Mouse (Mus musculus) ZHBTc4 (cell line): ENCODE results near the gene C2cd4c.

ENCODE experiments used
- DNase-seq: peaks from one replicate; pipeline ENCODE4 v3.0.0-alpha.2; 2011; ENCODE audit warnings: low read depth, low spot score

The C2cd4c gene

DNA sequence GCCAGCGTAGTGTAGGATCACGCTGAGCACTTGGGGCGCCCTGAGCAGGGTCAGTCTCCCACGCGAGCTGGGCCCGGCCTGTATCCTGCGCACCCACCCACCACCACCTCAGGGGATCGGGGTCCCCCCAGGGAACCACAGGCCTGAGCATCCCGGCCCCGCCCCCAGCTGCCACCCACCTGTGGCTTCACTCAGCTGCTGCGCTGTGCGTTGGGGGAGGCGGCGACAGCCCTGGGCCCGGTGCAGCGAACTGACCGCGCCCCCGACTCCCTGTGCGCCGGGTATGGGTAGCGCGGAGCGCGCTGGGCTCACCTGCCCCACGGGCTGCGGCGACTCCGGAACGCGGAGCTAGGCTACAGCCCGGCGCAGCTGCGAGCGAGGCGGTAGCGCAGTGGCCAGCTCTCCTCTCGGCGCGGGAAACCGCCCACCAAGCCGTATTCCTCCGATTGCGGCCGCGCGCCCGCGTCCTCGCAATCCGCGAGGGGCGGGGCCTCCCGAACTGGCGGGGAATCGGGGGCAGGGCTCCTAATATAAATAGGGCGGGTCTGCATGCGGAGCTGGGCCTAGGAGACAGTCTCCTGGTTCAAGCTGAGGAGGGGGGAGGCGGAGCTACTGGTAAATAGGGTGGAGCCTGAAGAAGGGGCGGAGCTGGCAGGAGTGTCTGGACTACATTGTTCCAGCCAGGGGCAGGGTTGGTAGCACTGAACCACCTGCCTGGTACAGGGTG is at the start of gene C2cd4c:
C2cd4c (minus strand) TSS at position 448 of the 727 bp plus-strand sequence.
- DNase-seq, result peak; percentile 98

DNA sequence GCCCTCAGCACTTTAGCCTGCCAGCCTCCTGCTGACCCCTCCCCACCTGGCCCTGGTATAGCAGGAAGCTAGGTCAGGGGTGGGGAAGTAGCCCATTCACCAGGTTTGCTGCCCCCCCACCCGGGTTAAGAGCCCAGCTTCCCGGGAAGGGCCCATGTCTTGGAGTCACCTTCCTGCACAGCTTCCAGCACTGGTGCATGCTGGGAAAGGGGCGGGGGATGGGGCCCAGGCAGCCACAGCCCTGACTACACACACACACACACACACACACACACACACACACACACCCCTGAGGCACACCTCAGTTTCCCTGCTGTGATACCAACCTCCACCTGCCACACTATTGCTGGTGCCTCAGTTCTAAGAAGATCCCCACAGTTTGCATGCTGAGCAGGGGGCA is 48.0 kb upstream of the C2cd4c start:
- peak; percentile 75 for DNase-seq

GRCm38 (mm10) chr10:79660298-79660697 is 46.5 kb upstream of the C2cd4c start:
- no peak for DNase-seq

- DNase-seq, result peak; percentile 71
These were observed 45.0 kb upstream of the C2cd4c start for GRCm38 (mm10) chr10:79658829-79659228.

GRCm38 (mm10) chr10:79654946-79655395 is 41.1 kb upstream of the C2cd4c start:
- DNase-seq, result no peak

DNA sequence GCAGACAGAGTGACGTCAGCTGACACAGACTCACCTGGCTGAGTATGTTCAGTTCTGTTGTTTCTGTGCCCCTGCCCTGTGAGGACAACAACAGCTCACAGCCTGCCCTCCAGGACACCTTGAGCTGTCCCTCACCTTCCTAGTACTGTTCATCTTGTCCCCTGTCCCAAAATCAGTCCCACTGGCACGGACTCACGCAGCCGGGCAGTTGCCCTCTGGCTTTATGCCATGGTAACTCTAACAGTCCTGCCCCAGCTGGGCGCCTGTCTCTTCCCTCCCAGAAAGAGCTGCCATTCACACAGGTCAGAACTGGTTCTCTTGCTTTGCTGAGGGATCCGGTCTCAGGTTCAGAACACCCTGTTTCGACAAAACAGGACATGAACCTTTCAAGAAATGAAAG is 39.0 kb upstream of the C2cd4c start:
- DNase-seq, result no peak

GRCm38 (mm10) chr10:79649070-79649751 is 35.4 kb upstream of the C2cd4c start:
- DNase-seq, result peak; percentile 85

DNA sequence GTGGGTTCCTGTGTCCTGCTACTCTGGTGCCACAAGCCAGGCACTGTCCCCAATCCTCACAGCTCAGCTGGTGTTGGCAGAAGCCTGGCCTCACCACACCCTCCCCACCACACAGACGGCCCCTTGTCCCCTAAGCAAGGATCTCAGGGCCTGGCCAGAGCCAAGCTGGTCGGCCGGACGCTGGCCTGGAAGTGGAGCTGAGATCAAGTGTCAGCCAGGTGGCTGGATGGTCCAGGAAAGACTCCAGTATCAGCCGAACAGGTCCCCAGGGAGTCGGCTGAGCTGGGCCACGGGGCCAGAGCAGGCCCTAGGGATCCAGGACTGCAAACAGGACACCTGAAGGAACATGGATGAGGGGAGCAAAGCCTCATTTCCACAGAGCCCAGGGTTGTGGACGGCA is 31.9 kb upstream of the C2cd4c start, which contains the start of gene Odf3l2:
Odf3l2 (minus strand) TSS at position 28 of the 400 bp plus-strand sequence.
- no peak for DNase-seq

DNA sequence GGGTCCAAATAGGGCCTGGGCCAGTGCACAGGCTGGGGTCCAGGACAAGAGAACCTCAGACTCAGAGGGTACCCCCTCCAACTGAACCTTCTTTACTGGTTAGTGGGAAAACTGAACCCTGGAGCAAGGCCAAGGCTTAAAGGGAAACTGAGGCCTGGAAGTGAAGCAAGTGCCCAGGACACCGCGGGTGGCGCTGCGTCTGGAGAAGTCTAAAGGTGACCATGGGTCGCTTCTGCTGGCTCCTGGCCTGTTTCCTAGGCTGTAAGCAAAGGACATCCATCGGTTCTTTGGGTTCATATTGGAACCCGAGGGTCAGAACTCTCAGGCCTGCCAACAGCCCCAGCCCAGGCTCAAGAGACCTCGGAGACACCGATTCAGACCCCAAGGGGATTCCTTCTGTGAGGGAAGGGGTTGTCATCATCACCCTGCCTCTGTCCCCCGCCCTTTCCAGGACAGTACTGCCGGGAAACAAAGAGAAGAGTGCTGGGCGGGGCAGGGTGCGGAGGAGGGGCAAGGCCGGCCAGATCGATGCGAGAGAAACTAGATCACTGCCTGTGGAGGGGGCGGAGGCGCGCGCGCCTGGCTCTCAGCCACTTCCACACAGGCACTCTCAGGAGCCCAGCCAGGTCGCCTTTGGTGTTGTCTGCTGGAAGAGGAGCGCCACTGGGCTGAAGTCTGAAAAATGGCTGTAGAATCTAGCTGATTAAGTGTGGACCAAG is 24.8 kb upstream of the C2cd4c start:
- DNase-seq, result peak; percentile 93

DNA sequence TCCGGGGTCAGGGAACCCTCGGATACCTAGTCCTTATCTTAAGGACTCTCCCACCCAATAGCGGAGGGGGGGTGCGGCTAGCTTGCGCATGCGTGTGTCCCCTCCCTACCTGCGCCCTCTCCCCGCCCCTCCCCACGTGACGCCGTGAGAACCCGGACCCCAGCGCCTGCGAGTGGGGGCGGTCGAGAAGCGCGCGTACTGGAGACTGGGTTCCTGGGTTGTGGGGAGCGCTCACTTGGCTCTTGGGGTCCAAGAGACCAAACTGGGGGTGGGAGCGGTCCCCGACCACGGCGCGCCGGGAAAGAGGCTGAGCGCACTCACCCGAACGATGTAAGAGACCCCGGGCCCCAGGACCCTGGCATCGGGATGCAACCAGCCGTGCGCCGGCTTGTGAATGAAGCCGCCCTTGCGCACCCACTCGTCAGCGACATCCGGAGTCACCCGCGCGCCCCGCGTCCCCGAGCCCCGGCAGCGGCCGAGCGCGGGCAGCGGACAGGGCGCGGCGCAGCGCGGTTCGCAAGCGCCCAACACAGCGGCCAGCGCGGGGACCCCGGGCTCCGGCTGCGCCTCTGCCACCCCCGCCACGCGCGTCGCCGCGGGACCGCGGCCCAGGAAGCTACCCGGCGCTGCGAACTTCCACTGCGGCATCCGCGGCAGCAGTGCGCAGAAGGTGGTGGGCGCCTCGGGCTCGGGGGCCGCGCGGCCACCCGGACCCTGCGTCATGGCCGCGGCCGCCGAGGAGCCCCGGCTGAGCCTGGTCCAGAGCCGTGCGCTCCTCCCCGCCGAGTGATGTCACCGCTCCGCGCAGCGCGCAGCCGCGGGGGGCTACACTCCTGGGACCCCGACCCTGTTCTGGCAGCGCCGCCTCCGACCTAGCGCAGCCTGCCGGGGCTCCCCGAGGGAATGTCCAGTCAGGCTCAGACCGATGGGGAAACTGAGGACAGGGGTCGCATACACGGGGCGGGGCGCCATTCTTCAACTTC is 23.6 kb upstream of the C2cd4c start, which contains the start of gene Shc2:
Shc2 (minus strand) TSS at position 791 of the 983 bp plus-strand sequence.
- peak; percentile 84 for DNase-seq

DNA sequence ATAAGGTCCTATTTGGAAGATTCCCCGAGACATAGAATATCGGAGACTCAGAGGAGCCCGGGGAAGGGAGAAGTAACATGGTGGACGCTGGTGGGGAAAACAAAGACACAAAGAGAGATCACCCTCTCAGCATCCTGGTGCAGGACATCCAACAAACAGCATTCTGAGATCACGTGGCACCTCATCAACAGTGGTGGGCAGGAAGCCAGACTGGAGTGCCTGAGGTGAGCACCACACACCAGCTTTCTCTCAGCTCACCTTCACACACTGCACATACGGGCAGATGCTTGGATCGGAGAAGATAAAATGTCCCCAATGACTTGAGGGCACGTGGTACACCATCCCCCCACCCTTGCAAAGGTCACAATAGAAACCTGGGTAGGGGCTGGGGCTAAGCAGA is 22.5 kb upstream of the C2cd4c start:
- no peak for DNase-seq

DNA sequence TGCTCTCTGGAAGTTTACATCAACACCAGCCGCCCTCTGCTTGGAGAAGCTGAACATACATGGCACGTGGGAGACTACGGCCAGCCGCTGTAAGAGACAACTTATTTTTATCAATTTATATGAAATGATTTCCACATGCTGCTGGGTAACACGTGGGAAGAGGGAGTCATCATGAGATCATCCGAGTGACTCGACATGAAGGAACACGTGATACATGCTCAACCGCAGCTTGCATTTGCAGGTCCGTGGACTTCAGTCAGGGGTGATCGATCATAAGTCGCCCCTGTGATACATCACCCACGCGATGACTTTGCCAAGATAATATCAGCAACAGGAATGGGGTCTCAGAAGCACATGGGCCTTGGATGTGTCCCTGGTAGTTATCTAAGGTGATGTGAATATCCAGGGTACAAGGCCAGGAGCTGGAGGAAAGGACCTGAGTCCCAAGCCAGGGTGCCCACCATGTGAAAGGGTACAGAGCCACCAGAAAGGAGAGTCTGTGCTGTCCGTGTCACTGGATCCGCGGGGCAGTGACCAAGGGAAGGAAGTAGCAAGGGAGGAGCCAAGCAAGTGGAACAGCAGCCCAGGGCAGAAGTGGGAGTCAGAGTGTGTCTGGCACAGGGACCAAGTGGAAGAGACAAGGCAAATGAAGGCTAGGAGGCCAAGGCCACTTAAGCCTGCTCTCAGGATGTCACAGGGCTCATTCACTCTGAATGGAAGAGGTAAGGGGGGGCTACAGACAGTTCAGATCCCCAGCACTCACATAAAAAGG is 19.4 kb upstream of the C2cd4c start:
- DNase-seq, result no peak

DNA sequence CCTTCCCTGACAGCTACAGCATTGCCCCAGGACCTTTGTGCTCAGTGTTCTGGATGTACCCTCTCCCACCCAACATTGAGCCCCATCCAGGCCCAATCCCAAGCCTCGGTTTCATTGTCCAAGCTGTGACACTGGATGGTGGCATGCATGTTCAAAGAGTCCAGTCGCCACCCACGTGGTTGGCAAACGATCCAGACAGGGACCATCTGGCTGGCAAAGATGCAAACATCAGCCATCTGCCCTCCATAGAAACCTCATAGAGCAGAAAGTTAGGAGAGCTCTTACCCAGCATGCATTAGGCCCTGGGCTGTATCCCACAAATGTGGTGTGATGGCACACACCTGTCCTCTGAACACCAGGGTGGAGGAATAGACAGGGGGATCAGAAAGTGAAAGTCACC is 17.6 kb upstream of the C2cd4c start:
- DNase-seq, result no peak

DNA sequence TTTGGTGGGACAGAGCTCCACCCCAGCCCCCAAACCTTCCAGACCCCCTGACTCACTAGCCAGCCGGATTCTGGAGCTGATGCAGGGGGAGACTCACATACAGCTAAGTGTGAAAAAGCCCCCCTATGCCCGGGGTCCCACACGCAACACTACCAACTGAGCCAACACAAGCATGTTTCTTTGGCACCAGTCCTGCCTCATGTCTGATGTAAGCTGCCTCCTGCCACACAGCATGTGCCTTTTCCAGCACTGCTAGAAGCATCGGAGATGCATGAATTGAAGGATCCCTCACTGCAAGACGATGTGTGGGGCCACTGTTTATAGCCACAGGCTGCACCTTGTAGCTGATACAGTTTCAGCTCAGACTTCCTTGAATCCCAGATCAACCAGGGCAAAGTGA is 14.6 kb upstream of the C2cd4c start:
- no peak for DNase-seq

DNA sequence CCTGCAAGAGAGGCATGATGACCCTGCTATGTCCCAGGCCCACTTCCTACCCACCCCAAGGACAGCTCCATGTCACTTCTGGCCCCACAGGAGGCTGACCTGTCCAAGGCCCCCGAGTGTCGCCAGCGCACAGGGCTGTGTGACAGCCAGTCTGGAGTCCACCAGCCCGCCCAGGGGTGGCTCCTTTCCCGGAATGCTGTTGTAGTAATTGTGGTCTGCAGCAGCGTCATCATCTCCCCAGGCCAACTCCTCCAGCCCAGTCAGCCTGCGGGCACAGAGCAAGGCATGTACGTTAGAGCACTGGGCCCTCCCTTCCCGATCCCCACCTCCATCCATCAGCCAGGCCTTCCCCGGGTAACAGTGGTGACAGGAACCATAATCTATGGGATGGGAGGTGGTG is 12.3 kb upstream of the C2cd4c start:
- DNase-seq, result no peak

DNA sequence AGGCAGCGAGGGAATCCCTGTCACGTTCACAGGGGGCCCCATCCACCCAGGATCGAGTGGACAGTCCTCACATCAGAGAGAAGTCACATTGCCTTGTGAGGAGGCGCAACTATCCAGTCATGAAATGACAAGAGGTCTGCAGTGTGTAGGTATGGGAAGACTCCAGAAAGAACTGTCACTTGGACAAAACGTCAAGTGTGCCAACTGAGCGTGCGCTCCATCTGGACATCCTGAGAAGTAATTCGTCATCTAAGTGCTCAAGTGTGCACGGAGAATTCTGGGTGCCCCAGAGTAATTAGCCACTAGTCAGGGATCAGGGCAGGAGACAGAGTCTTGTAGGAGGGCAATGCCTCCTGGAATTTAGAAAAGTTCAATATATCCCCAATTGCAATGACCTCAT is 11.6 kb upstream of the C2cd4c start:
- no peak for DNase-seq

GRCm38 (mm10) chr10:79623950-79624349 is 10.1 kb upstream of the C2cd4c start:
- no peak for DNase-seq

DNA sequence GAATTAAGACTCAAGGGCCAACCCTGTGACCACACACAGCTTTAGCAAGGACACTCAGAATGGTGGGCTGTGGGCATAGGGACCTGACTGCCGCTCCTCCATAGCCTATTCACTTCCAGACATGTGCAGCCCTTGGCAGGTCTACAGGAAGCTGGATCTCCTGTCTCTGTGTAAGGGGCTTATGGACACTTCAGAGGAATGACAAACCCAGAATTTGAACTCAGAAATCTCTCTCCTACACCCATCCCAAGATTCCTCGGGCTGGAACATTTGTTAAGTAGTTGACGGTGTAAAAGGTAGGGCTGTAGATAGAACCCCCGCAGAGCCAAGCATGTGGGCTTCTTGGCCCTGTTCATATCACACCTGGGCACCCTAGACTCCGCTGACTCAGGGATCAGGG is 2.6 kb upstream of the C2cd4c start:
- DNase-seq, result no peak

DNA sequence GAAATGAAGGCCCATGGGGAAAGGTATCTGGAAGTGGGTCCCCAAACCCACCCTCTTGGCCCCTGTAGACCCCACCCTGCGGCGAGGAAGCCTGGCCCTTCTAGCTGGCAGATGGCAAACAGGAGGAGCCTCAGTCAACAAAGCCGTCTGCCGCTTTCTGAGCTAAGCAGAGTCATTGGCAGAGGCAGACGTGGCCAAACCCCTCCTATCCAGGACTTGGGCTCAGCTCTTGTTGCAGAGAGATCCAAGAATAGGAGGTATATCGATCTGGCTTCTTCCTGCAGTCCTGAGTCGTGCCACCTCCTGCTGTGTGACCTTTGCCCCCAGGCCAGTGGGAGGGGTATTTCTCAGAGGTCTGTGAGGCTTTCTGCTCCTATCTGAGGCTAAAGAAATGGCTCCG is 2.0 kb upstream of the C2cd4c start:
- DNase-seq, result peak; percentile 82

GRCm38 (mm10) chr10:79614305-79614643 is 449 bp upstream of the C2cd4c start:
- DNase-seq, result no peak
